Mouse (Mus musculus) lung, postnatal 0 days (tissue): Measurements from ENCODE around the gene Car12. TPM values are rescaled to one million over a fixed set of nuclear protein-coding genes. Genes with fewer than 3 reads are reported as not detected.
"Not testable (repeated sequence)": the region's sequence is repeated elsewhere in the genome, so short reads cannot be mapped to it uniquely, and the experiment has no call there.

Experiments used
- ATAC-seq: fragments of 200-750 bp; cut with Nextera tagmentation; 2 replicates; pipeline ENCODE4 v1.8.0; 2017; ENCODE audit warnings: moderate library complexity
- DNase-seq: peaks from one replicate; pipeline ENCODE4 v3.0.0-alpha.2; 2016; ENCODE audit warnings: low spot score
- H3K27ac ChIP-seq: fragments of 300-500 bp; sonication (generic); 2 replicates; pipeline ENCODE4 v1.5.1; 2014; ENCODE audit warnings: antibody characterized with exemption, mild to moderate bottlenecking, low read length, mixed read lengths
- H3K27me3 ChIP-seq: fragments of 300-500 bp; sonication (generic); replicated peaks from 2 replicates; pipeline ENCODE4 v1.6.1; 2014; ENCODE audit warnings: low read length, mixed read lengths; ENCODE audit not compliant: insufficient read depth
- H3K36me3 ChIP-seq: fragments of 300-500 bp; sonication (generic); 2 replicates; pipeline ENCODE4 v1.6.1; 2014; ENCODE audit warnings: low read length, mixed read lengths; ENCODE audit not compliant: insufficient read depth
- H3K4me1 ChIP-seq: fragments of 300-500 bp; sonication (generic); 2 replicates; pipeline ENCODE4 v1.6.1; 2014; ENCODE audit warnings: antibody characterized with exemption, low read depth, low read length, mixed read lengths; ENCODE audit not compliant: insufficient read depth
- H3K4me2 ChIP-seq: fragments of 300-500 bp; sonication (generic); replicated peaks from 2 replicates; pipeline ENCODE4 v1.6.1; 2014; ENCODE audit warnings: low read depth, mild to moderate bottlenecking, low read length, moderate library complexity, mixed read lengths
- H3K4me3 ChIP-seq: fragments of 300-500 bp; sonication (generic); 2 replicates; pipeline ENCODE4 v1.5.1; 2014; ENCODE audit warnings: low read depth, low read length
- H3K9ac ChIP-seq: fragments of 300-500 bp; sonication (generic); replicated peaks from 2 replicates; pipeline ENCODE4 v1.6.1; 2014; ENCODE audit warnings: low read depth, mild to moderate bottlenecking
- H3K9me3 ChIP-seq: fragments of 300-500 bp; sonication (generic); 2 replicates; pipeline ENCODE4 v1.6.1; 2016; ENCODE audit warnings: low read length, mixed read lengths
- CTCF ChIP-seq: IDR thresholded peaks from 2 replicates; pipeline ENCODE4 v1.5.1; 2016; ENCODE audit warnings: antibody characterized with exemption, mild to moderate bottlenecking
- EP300 ChIP-seq: IDR thresholded peaks from 2 replicates; pipeline ENCODE4 v1.6.1; 2016; ENCODE audit warnings: antibody characterized with exemption, mild to moderate bottlenecking, control low read depth
- WGBS: fragments of 180-500 bp; shearing (Covaris S2); extraction: QIAGEN DNeasy Blood & Tissue Kit; methylation state at CpG from one replicate; pipeline ENCODE4 v1.1.7; 2014; 5-methylcytosine and 5-hydroxymethylcytosine counted together
- polyA plus RNA-seq: library from polyadenylated mRNA; unstranded; fragments of >200 nt; fragmentation: Nextera tagmentation; extraction: Ambion mirVana; gene quantifications from 2 replicates; pipeline ENCODE4 v1.2.1, GENCODE M21; 2015

Car12 gene
- polyA plus RNA-seq, 1 experiment from 2014 or later = 0.24 TPM

GRCm38 (mm10) chr9:66770701-66771100 lies 57.2 kb downstream of the Car12 start:
- H3K27me3 ChIP-seq = no peaks in the 10 kb centered on the region
- no peaks in the 10 kb centered on the region for H3K9me3 ChIP-seq
- no peaks in the 10 kb centered on the region for H3K36me3 ChIP-seq
- DNase-seq = no peak
- H3K27ac ChIP-seq = no peak overlapping the region
- H3K4me1 ChIP-seq = no peaks in the 10 kb centered on the region
- H3K4me2 ChIP-seq = no peak overlapping the region
- no peak overlapping the region for H3K4me3 ChIP-seq
- no peak for TF ChIP-seq CTCF
- no peak for TF ChIP-seq EP300
- H3K9ac ChIP-seq = no peak overlapping the region
- no peak for ATAC-seq

GRCm38 (mm10) chr9:66784552-66784951 lies 71.1 kb downstream of the Car12 start:
- not testable (repeated sequence) for H3K4me3 ChIP-seq, H3K9ac ChIP-seq, H3K9me3 ChIP-seq, H3K4me1 ChIP-seq, H3K27me3 ChIP-seq, H3K4me2 ChIP-seq, H3K27ac ChIP-seq, H3K36me3 ChIP-seq, DNase-seq, ATAC-seq
- TF ChIP-seq CTCF = peak; percentile 51
- WGBS = no CpG with 5 or more reads among the region's 3 CpGs

- DNase-seq (peak; percentile 80), ATAC-seq (no peak)
- peak; percentile 75 for TF ChIP-seq CTCF
- TF ChIP-seq EP300 = no peak
- Histone ChIP-seq H3K9ac (no peak overlapping the region), H3K4me2 (no peak overlapping the region), H3K4me3 (no peak overlapping the region), H3K27ac (no peak overlapping the region), H3K27me3 (no peaks in the 10 kb centered on the region), H3K4me1 (no peaks in the 10 kb centered on the region), H3K9me3 (no peaks in the 10 kb centered on the region), H3K36me3 (no peaks in the 10 kb centered on the region)
- WGBS = 6% methylated on average over 2 of the region's 2 CpGs
Measured at GRCm38 (mm10) chr9:66787821-66788220, 74.3 kb downstream of the Car12 start.

GRCm38 (mm10) chr9:66794629-66795463 lies 81.4 kb downstream of the Car12 start:
- Histone ChIP-seq H3K9ac (peak overlapping the region; percentile 66), H3K4me1 (no peaks in the 10 kb centered on the region), H3K27me3 (no peaks in the 10 kb centered on the region), H3K4me3 (peak overlapping the region; percentile 67), H3K4me2 (peak overlapping the region; percentile 93), H3K9me3 (no peaks in the 10 kb centered on the region), H3K27ac (peak overlapping the region; percentile 89), H3K36me3 (no peaks in the 10 kb centered on the region)
- TF ChIP-seq EP300 (no peak), CTCF (no peak)
- ATAC-seq = 0 out of 2 replicates have a peak, but pooled peaks have one; percentile 2
- WGBS = 2% methylated on average over 43 of the region's 43 CpGs
- peak; percentile 10 for DNase-seq

GRCm38 (mm10) chr9:66795464-66796324 lies 82.2 kb downstream of the Car12 start, which contains the start of gene Aph1b:
TSS of gene Aph1b (minus strand) at chr9:66795490.
- TF ChIP-seq CTCF (0 out of 2 replicates have a peak, but pooled peaks have one; percentile 1), EP300 (no peak)
- peak; percentile 96 for ATAC-seq

GRCm38 (mm10) chr9:66796739-66797138 lies 83.3 kb downstream of the Car12 start, which contains the start of gene Gm10647:
TSS of gene Gm10647 (plus strand) at chr9:66797039.
- no peak for ATAC-seq
- no peaks in the 10 kb centered on the region for H3K27me3 ChIP-seq
- TF ChIP-seq CTCF = no peak
- TF ChIP-seq EP300 = no peak
- 0 out of 2 replicates have a peak within 1 kb of the TSS, but pooled peaks have one; percentile 89 for H3K27ac ChIP-seq
- peak within 1 kb of the TSS; percentile 93 for H3K4me2 ChIP-seq
- H3K36me3 ChIP-seq = no peaks in the 10 kb centered on the region
- no peaks in the 10 kb centered on the region for H3K4me1 ChIP-seq
- H3K4me3 ChIP-seq = peak within 1 kb of the TSS; percentile 67
- no peak for DNase-seq
- no peak within 1 kb of the TSS for H3K9ac ChIP-seq
- WGBS = 77% methylated on average over 5 of the region's 5 CpGs
- no peaks in the 10 kb centered on the region for H3K9me3 ChIP-seq

More at GRCm38 (mm10) chr9:66795464-66796324, 82.2 kb downstream of the Car12 start, which contains the start of gene Aph1b:
- Histone ChIP-seq H3K4me1 (no peaks in the 10 kb centered on the region), H3K27me3 (no peaks in the 10 kb centered on the region), H3K4me2 (peak within 1 kb of the TSS; percentile 93), H3K4me3 (peak within 1 kb of the TSS; percentile 67), H3K36me3 (no peaks in the 10 kb centered on the region), H3K9ac (peak within 1 kb of the TSS; percentile 66), H3K27ac (peak within 1 kb of the TSS; percentile 89), H3K9me3 (no peaks in the 10 kb centered on the region)
- 1% methylated on average over 42 of the region's 42 CpGs for WGBS
- DNase-seq = peak; percentile 100
